Mouse (Mus musculus) ES-E14 (cell line): ENCODE data around the gene Ptger3. TPM values are rescaled to one million over a fixed set of nuclear protein-coding genes. Genes with fewer than 3 reads are reported as not detected.
A peak's percentile ranks its signal among the peaks of the same experiment; 100 is the strongest.

ENCODE experiments used
- DNase-seq: peaks from one replicate; pipeline ENCODE4 v3.0.0-alpha.2; 2013; ENCODE audit warnings: low read depth, low spot score
- H3K27ac ChIP-seq: 2 replicates; pipeline ENCODE4 v1.5.1; 2012; ENCODE audit warnings: low read depth, mild to moderate bottlenecking, low read length, moderate library complexity, mixed read lengths; ENCODE audit not compliant: poor library complexity, insufficient read depth, severe bottlenecking
- H3K36me3 ChIP-seq: 2 replicates; pipeline ENCODE4 v1.6.1; 2012; ENCODE audit warnings: mild to moderate bottlenecking, low read length, moderate library complexity, mixed read lengths; ENCODE audit not compliant: control insufficient read depth, poor library complexity, insufficient read depth, severe bottlenecking
- H3K4me1 ChIP-seq, 2 experiments: fragments of 150-350 bp in 1 of 2; sonication (generic) in 1 of 2; 2 replicates each; pipeline ENCODE4 v1.6.1; 2012; ENCODE audit warnings: low read length in 2 of 2, mild to moderate bottlenecking in 1 of 2, mixed read lengths in 1 of 2; ENCODE audit not compliant: control insufficient read depth in 2 of 2, insufficient read depth in 2 of 2, poor library complexity in 1 of 2
- H3K4me3 ChIP-seq, 2 experiments: fragments of 150-350 bp in 1 of 2; sonication (generic) in 1 of 2; 2 replicates each; pipeline ENCODE4 v1.5.1; 2012; ENCODE audit warnings: low read length in 2 of 2, low read depth in 1 of 2, mild to moderate bottlenecking in 1 of 2, mixed read lengths in 1 of 2; ENCODE audit not compliant: insufficient read depth in 1 of 2, poor library complexity in 1 of 2, severe bottlenecking in 1 of 2
- H3K9ac ChIP-seq: 2 replicates; pipeline ENCODE4 v1.6.1; 2012; ENCODE audit warnings: low read depth, mild to moderate bottlenecking, low read length, mixed read lengths; ENCODE audit not compliant: poor library complexity, insufficient read depth, severe bottlenecking
- H3K9me3 ChIP-seq: fragments of 150-350 bp; sonication (generic); 2 replicates; pipeline ENCODE4 v1.6.1; 2012; ENCODE audit warnings: low read depth, mild to moderate bottlenecking, low read length; ENCODE audit not compliant: control insufficient read depth, insufficient read depth
- CHD2 ChIP-seq: IDR thresholded peaks from 2 replicates; pipeline ENCODE4 v1.6.1; 2014; ENCODE audit warnings: mild to moderate bottlenecking, low read depth, low read length, inconsistent platforms
- HCFC1 ChIP-seq: IDR thresholded peaks from 2 replicates; pipeline ENCODE4 v1.6.1; 2012; ENCODE audit warnings: low read length, inconsistent platforms, borderline replicate concordance; ENCODE audit not compliant: insufficient read depth
- MAFK ChIP-seq: IDR thresholded peaks from 2 replicates; pipeline ENCODE4 v1.6.1; 2014; ENCODE audit warnings: mild to moderate bottlenecking, low read depth, low read length, inconsistent platforms; ENCODE audit not compliant: insufficient read depth
- ZC3H11A ChIP-seq: IDR thresholded peaks from 2 replicates; pipeline ENCODE4 v1.6.1; 2012; ENCODE audit warnings: low read depth, mild to moderate bottlenecking, inconsistent platforms, low read length, borderline replicate concordance
- ZNF384 ChIP-seq: IDR thresholded peaks from 2 replicates; pipeline ENCODE4 v1.6.1; 2012; ENCODE audit warnings: low read depth, low read length, inconsistent platforms
- in situ Hi-C, 2 experiments: fragments of 600-800 bp; cut with MboI; formaldehyde crosslinking; loops; one replicate each; pipeline ENCODE4 v1.15.1; 2025; ENCODE audit warnings: low sequenced_read_pairs in 2 of 2, inconsistent platforms in 1 of 2; ENCODE audit not compliant: unreplicated experiment in 2 of 2
- total RNA-seq: library from RNA; depleted of rRNA; stranded (reverse); fragments of 300-350 nt; gene quantifications from 2 replicates; pipeline ENCODE4 v1.2.3, GENCODE M21; 2012

The Ptger3 gene
- total RNA-seq, 1 experiment = 0.49 TPM

- TF ChIP-seq HCFC1 (no peak), ZNF384 (no peak), MAFK (no peak), CHD2 (no peak), ZC3H11A (no peak)
- H3K4me3 ChIP-seq = no peak overlapping the region
- H3K36me3 ChIP-seq = no peaks in the 10 kb centered on the region
- peaks cover 0 to 4% of the 10 kb centered on the region in 2 experiments; a peak in 2 of 4 replicates for H3K4me1 ChIP-seq
- H3K27ac ChIP-seq = no peak overlapping the region
- in situ Hi-C loops = no loop called here
- DNase-seq = no peak
- no peak overlapping the region for H3K9ac ChIP-seq
- no peaks in the 10 kb centered on the region for H3K9me3 ChIP-seq
Observed at GRCm38 (mm10) chr3:157597837-157598379, 31.2 kb downstream of the Ptger3 start.

GRCm38 (mm10) chr3:157604684-157605410, 38.2 kb downstream of the Ptger3 start:
- in situ Hi-C loops = no loop called here
- Histone ChIP-seq H3K4me3 (no peak overlapping the region), H3K9ac (no peak overlapping the region), H3K36me3 (no peaks in the 10 kb centered on the region), H3K4me1 (peaks cover 2 to 3% of the 10 kb centered on the region in 2 experiments; a peak in 1 of 4 replicates), H3K9me3 (no peaks in the 10 kb centered on the region), H3K27ac (no peak overlapping the region)
- DNase-seq = no peak
- TF ChIP-seq ZC3H11A = no peak
- no peak for TF ChIP-seq HCFC1
- no peak for TF ChIP-seq ZNF384
- no peak for TF ChIP-seq CHD2
- no peak for TF ChIP-seq MAFK

- Histone ChIP-seq H3K4me1 (peaks cover 2 to 3% of the 10 kb centered on the region in 2 experiments; a peak in 1 of 4 replicates), H3K36me3 (no peaks in the 10 kb centered on the region), H3K4me3 (no peak overlapping the region), H3K27ac (no peak overlapping the region), H3K9ac (no peak overlapping the region), H3K9me3 (no peaks in the 10 kb centered on the region)
- no peak for TF ChIP-seq CHD2
- TF ChIP-seq ZC3H11A = no peak
- no peak for TF ChIP-seq ZNF384
- no peak for TF ChIP-seq MAFK
- TF ChIP-seq HCFC1 = no peak
- DNase-seq = no peak
- in situ Hi-C loops = no loop called here
Observed at GRCm38 (mm10) chr3:157605411-157605740, 38.7 kb downstream of the Ptger3 start.

GRCm38 (mm10) chr3:157613542-157613941, 46.9 kb downstream of the Ptger3 start:
- Histone ChIP-seq H3K27ac (no peak overlapping the region), H3K9ac (no peak overlapping the region), H3K4me1 (0 out of 4 replicates have a peak, but pooled peaks cover 0 to 2% of the 10 kb centered on the region in 2 experiments), H3K9me3 (no peaks in the 10 kb centered on the region), H3K36me3 (no peaks in the 10 kb centered on the region), H3K4me3 (no peak overlapping the region)
- in situ Hi-C loops = no loop called here
- no peak for DNase-seq
- TF ChIP-seq ZNF384 = peak; percentile 35
- no peak for TF ChIP-seq CHD2
